Mouse (Mus musculus): Measurements from ENCODE around the gene Ldb3. TPM values are rescaled to one million over a fixed set of nuclear protein-coding genes. Genes with fewer than 3 reads are reported as not detected.

Ldb3 gene
- polyA plus RNA-seq, 1 experiment from 2014 or later = 1.3 TPM

GRCm38 (mm10) chr14:34599941-34600340, 11.5 kb upstream of the Ldb3 start, which contains the start of gene Opn4:
Gene Opn4, minus strand, starts transcription at chr14:34600142.
- no peaks in the 10 kb centered on the region for H3K9me3 ChIP-seq (ENCODE audit: control insufficient read depth, low read depth, low read length)
- 94% methylated on average over 8 of the region's 8 CpGs for WGBS
- ATAC-seq (ENCODE audit: insufficient number of reproducible peaks, insufficient read depth, low FRiP score, low read depth) = no peak

GRCm38 (mm10) chr14:34595596-34596255, 7.2 kb upstream of the Ldb3 start:
- no peak overlapping the region for H3K4me3 ChIP-seq (ENCODE audit: low read depth, low read length)
- H3K4me1 ChIP-seq (ENCODE audit: control insufficient read depth, insufficient read depth, low read length) = no peaks in the 10 kb centered on the region
- no peak overlapping the region for H3K4me2 ChIP-seq (replicated peaks; ENCODE audit: low read depth, low read length)
- no peak overlapping the region for H3K9ac ChIP-seq (replicated peaks; ENCODE audit: low read depth, low read length)
- no peaks in the 10 kb centered on the region for H3K9me3 ChIP-seq (ENCODE audit: control insufficient read depth, low read depth, low read length)
- no peak overlapping the region for H3K27ac ChIP-seq (ENCODE audit: low read length)
- 78% methylated on average over 17 of the region's 17 CpGs for WGBS
- H3K27me3 ChIP-seq (ENCODE audit: control insufficient read depth, insufficient read depth, low read length) = no peaks in the 10 kb centered on the region
- no peak for ATAC-seq (ENCODE audit: insufficient number of reproducible peaks, insufficient read depth, low FRiP score, low read depth)
- no peaks in the 10 kb centered on the region for H3K36me3 ChIP-seq (ENCODE audit: control insufficient read depth, insufficient read depth, low read length)

More at GRCm38 (mm10) chr14:34599941-34600340, 11.5 kb upstream of the Ldb3 start, which contains the start of gene Opn4:
- Histone ChIP-seq H3K36me3 (ENCODE audit: control insufficient read depth, insufficient read depth, low read length) (no peaks in the 10 kb centered on the region), H3K27ac (ENCODE audit: low read length) (no peak within 1 kb of the TSS), H3K27me3 (ENCODE audit: control insufficient read depth, insufficient read depth, low read length) (no peaks in the 10 kb centered on the region), H3K4me3 (ENCODE audit: low read depth, low read length) (no peak within 1 kb of the TSS), H3K4me1 (ENCODE audit: control insufficient read depth, insufficient read depth, low read length) (no peaks in the 10 kb centered on the region), H3K9ac (replicated peaks; ENCODE audit: low read depth, low read length) (no peak within 1 kb of the TSS), H3K4me2 (replicated peaks; ENCODE audit: low read depth, low read length) (no peak within 1 kb of the TSS)

GRCm38 (mm10) chr14:34591741-34592535, 3.5 kb upstream of the Ldb3 start:
- WGBS = 54% methylated on average over 15 of the region's 15 CpGs

GRCm38 (mm10) chr14:34590743-34591675, 2.5 kb upstream of the Ldb3 start:
- H3K4me3 ChIP-seq (ENCODE audit: low read depth, low read length) = no peak overlapping the region
- no peak overlapping the region for H3K9ac ChIP-seq (replicated peaks; ENCODE audit: low read depth, low read length)
- WGBS = 62% methylated on average over 24 of the region's 24 CpGs
- ATAC-seq (ENCODE audit: insufficient number of reproducible peaks, insufficient read depth, low FRiP score, low read depth) = no peak
- no peaks in the 10 kb centered on the region for H3K27me3 ChIP-seq (ENCODE audit: control insufficient read depth, insufficient read depth, low read length)
- no peak overlapping the region for H3K4me2 ChIP-seq (replicated peaks; ENCODE audit: low read depth, low read length)
- no peaks in the 10 kb centered on the region for H3K36me3 ChIP-seq (ENCODE audit: control insufficient read depth, insufficient read depth, low read length)
- H3K9me3 ChIP-seq (ENCODE audit: control insufficient read depth, low read depth, low read length) = no peaks in the 10 kb centered on the region
- H3K4me1 ChIP-seq (ENCODE audit: control insufficient read depth, insufficient read depth, low read length) = peaks cover 5% of the 10 kb centered on the region; the same call in 1 of the 2 replicates
- no peak overlapping the region for H3K27ac ChIP-seq (ENCODE audit: low read length)

More at GRCm38 (mm10) chr14:34591741-34592535, 3.5 kb upstream of the Ldb3 start:
- no peak overlapping the region for H3K4me3 ChIP-seq (ENCODE audit: low read depth, low read length)
- H3K9me3 ChIP-seq (ENCODE audit: control insufficient read depth, low read depth, low read length) = no peaks in the 10 kb centered on the region
- H3K4me2 ChIP-seq (replicated peaks; ENCODE audit: low read depth, low read length) = no peak overlapping the region
- peaks cover 5% of the 10 kb centered on the region; the same call in 1 of the 2 replicates for H3K4me1 ChIP-seq (ENCODE audit: control insufficient read depth, insufficient read depth, low read length)
- H3K27ac ChIP-seq (ENCODE audit: low read length) = no peak overlapping the region
- no peak for ATAC-seq (ENCODE audit: insufficient number of reproducible peaks, insufficient read depth, low FRiP score, low read depth)
- no peaks in the 10 kb centered on the region for H3K36me3 ChIP-seq (ENCODE audit: control insufficient read depth, insufficient read depth, low read length)
- H3K9ac ChIP-seq (replicated peaks; ENCODE audit: low read depth, low read length) = no peak overlapping the region
- H3K27me3 ChIP-seq (ENCODE audit: control insufficient read depth, insufficient read depth, low read length) = no peaks in the 10 kb centered on the region

GRCm38 (mm10) chr14:34590017-34590570, 1.6 kb upstream of the Ldb3 start:
- Histone ChIP-seq H3K9me3 (ENCODE audit: control insufficient read depth, low read depth, low read length) (no peaks in the 10 kb centered on the region), H3K4me1 (ENCODE audit: control insufficient read depth, insufficient read depth, low read length) (peaks cover 5% of the 10 kb centered on the region; the same call in 1 of the 2 replicates), H3K27me3 (ENCODE audit: control insufficient read depth, insufficient read depth, low read length) (no peaks in the 10 kb centered on the region), H3K27ac (ENCODE audit: low read length) (no peak overlapping the region), H3K4me3 (ENCODE audit: low read depth, low read length) (no peak overlapping the region), H3K36me3 (ENCODE audit: control insufficient read depth, insufficient read depth, low read length) (no peaks in the 10 kb centered on the region), H3K4me2 (replicated peaks; ENCODE audit: low read depth, low read length) (no peak overlapping the region), H3K9ac (replicated peaks; ENCODE audit: low read depth, low read length) (no peak overlapping the region)
- 83% methylated on average over 5 of the region's 5 CpGs for WGBS
- no peak for ATAC-seq (ENCODE audit: insufficient number of reproducible peaks, insufficient read depth, low FRiP score, low read depth)

- Histone ChIP-seq H3K9ac (replicated peaks; ENCODE audit: low read depth, low read length) (no peak overlapping the region), H3K9me3 (ENCODE audit: control insufficient read depth, low read depth, low read length) (no peaks in the 10 kb centered on the region), H3K36me3 (ENCODE audit: control insufficient read depth, insufficient read depth, low read length) (no peaks in the 10 kb centered on the region), H3K27ac (ENCODE audit: low read length) (no peak overlapping the region), H3K27me3 (ENCODE audit: control insufficient read depth, insufficient read depth, low read length) (no peaks in the 10 kb centered on the region), H3K4me2 (replicated peaks; ENCODE audit: low read depth, low read length) (no peak overlapping the region), H3K4me3 (ENCODE audit: low read depth, low read length) (no peak overlapping the region), H3K4me1 (ENCODE audit: control insufficient read depth, insufficient read depth, low read length) (peaks cover 5% of the 10 kb centered on the region; the same call in 1 of the 2 replicates)
- WGBS = 91% methylated on average over 8 of the region's 8 CpGs
- ATAC-seq (ENCODE audit: insufficient number of reproducible peaks, insufficient read depth, low FRiP score, low read depth) = no peak
These were observed 767 bp upstream of the Ldb3 start for GRCm38 (mm10) chr14:34589185-34589713.

GRCm38 (mm10) chr14:34588005-34588404, 477 bp downstream of the Ldb3 start:
- Histone ChIP-seq H3K4me3 (ENCODE audit: low read depth, low read length) (no peak overlapping the region), H3K36me3 (ENCODE audit: control insufficient read depth, insufficient read depth, low read length) (no peaks in the 10 kb centered on the region), H3K9me3 (ENCODE audit: control insufficient read depth, low read depth, low read length) (no peaks in the 10 kb centered on the region), H3K4me2 (replicated peaks; ENCODE audit: low read depth, low read length) (no peak overlapping the region), H3K9ac (replicated peaks; ENCODE audit: low read depth, low read length) (no peak overlapping the region), H3K27ac (ENCODE audit: low read length) (no peak overlapping the region), H3K27me3 (ENCODE audit: control insufficient read depth, insufficient read depth, low read length) (no peaks in the 10 kb centered on the region), H3K4me1 (ENCODE audit: control insufficient read depth, insufficient read depth, low read length) (peaks cover 5% of the 10 kb centered on the region; the same call in 1 of the 2 replicates)
- WGBS = 59% methylated on average over 5 of the region's 5 CpGs
- ATAC-seq (ENCODE audit: insufficient number of reproducible peaks, insufficient read depth, low FRiP score, low read depth) = no peak

Data from stomach, embryonic 14.5 days (tissue).